Mouse (Mus musculus) CH12.LX (cell line): ENCODE measurements around the gene Irf2. TPM values are rescaled to one million over a fixed set of nuclear protein-coding genes. Genes with fewer than 3 reads are reported as not detected.

Source experiments
- DNase-seq: peaks from one replicate; pipeline ENCODE4 v3.0.0-alpha.2; 2013; ENCODE audit errors: extremely low read depth
- H3K27ac ChIP-seq: 2 replicates; pipeline ENCODE4 v1.5.1; 2012; ENCODE audit warnings: low read depth, mild to moderate bottlenecking, control low read depth, moderate library complexity; ENCODE audit not compliant: insufficient read depth
- H3K27me3 ChIP-seq: replicated peaks from 2 replicates; pipeline ENCODE3; 2012; ENCODE audit warnings: inconsistent platforms
- H3K36me3 ChIP-seq, 2 experiments: replicated peaks in 1 of 2; 2 replicates each; pipeline versions ENCODE3 to v1.6.1; 2012; ENCODE audit warnings: inconsistent platforms in 1 of 2, low read length in 1 of 2, mild to moderate bottlenecking in 1 of 2, mixed read lengths in 1 of 2, moderate library complexity in 1 of 2; ENCODE audit not compliant: control insufficient read depth in 1 of 2, insufficient read depth in 1 of 2
- H3K4me1 ChIP-seq, 2 experiments: 2 replicates each; pipeline ENCODE4 v1.6.1; 2012; ENCODE audit warnings: inconsistent platforms in 1 of 2, moderate library complexity in 1 of 2; ENCODE audit not compliant: insufficient read depth in 2 of 2, control insufficient read depth in 1 of 2
- H3K4me2 ChIP-seq: 2 replicates; pipeline ENCODE4 v1.6.1; 2012; ENCODE audit warnings: low read depth, mild to moderate bottlenecking, control low read depth; ENCODE audit not compliant: poor library complexity, insufficient read depth, severe bottlenecking
- H3K4me3 ChIP-seq, 3 experiments: fragments of 150-350 bp in 1 of 3; sonication (generic) in 1 of 3; replicated peaks in 1 of 3; 2 replicates each; pipeline versions ENCODE3 to v1.5.1; 2011 to 2012; ENCODE audit warnings: low read depth in 2 of 3, low read length in 2 of 3, mild to moderate bottlenecking in 2 of 3, moderate library complexity in 2 of 3, control low read depth in 1 of 3, improper control_type of control experiment in 1 of 3, inconsistent platforms in 1 of 3, mixed read lengths in 1 of 3; ENCODE audit not compliant: poor library complexity in 1 of 3
- H3K79me2 ChIP-seq: replicated peaks from 2 replicates; pipeline ENCODE4 v1.6.1; 2012; ENCODE audit warnings: mild to moderate bottlenecking, moderate library complexity; ENCODE audit not compliant: control insufficient read depth, poor library complexity, insufficient read depth, severe bottlenecking; ENCODE audit errors: extremely low read depth
- H3K9ac ChIP-seq: 2 replicates; pipeline ENCODE4 v1.6.1; 2012; ENCODE audit warnings: low read depth, mild to moderate bottlenecking, control low read depth, moderate library complexity; ENCODE audit not compliant: insufficient read depth
- H3K9me3 ChIP-seq: replicated peaks from 2 replicates; pipeline ENCODE3; 2012; ENCODE audit warnings: low read length, inconsistent platforms, mixed read lengths
- CHD1 ChIP-seq: IDR thresholded peaks from 2 replicates; pipeline ENCODE4 v1.6.1; 2012; ENCODE audit warnings: low read depth, low read length, improper control_type of control experiment, inconsistent platforms
- CHD2 ChIP-seq: IDR thresholded peaks from 2 replicates; pipeline ENCODE4 v1.6.1; 2011; ENCODE audit warnings: low read length, improper control_type of control experiment
- CTCF ChIP-seq, 2 experiments: IDR thresholded peaks in 1 of 2; conservative IDR thresholded peaks in 1 of 2; 2 replicates each; pipeline ENCODE4 v1.5.1; 2011 to 2012; ENCODE audit warnings: low read depth in 2 of 2, low read length in 2 of 2, improper control_type of control experiment in 1 of 2, inconsistent platforms in 1 of 2, mild to moderate bottlenecking in 1 of 2, moderate library complexity in 1 of 2
- EP300 ChIP-seq: IDR thresholded peaks from 2 replicates; pipeline ENCODE4 v1.6.1; 2011; ENCODE audit warnings: low read length, improper control_type of control experiment
- GABPA ChIP-seq: IDR thresholded peaks from 2 replicates; pipeline ENCODE4 v1.6.1; 2012; ENCODE audit warnings: low read depth, low read length, improper control_type of control experiment, inconsistent platforms; ENCODE audit not compliant: insufficient replicate concordance
- HCFC1 ChIP-seq: IDR thresholded peaks from 2 replicates; pipeline ENCODE4 v1.6.1; 2012; ENCODE audit warnings: low read depth, mild to moderate bottlenecking, inconsistent platforms, low read length, improper control_type of control experiment
- IRF4 ChIP-seq: IDR thresholded peaks from 2 replicates; pipeline ENCODE4 v1.6.1; 2014; ENCODE audit warnings: low read depth, mild to moderate bottlenecking, inconsistent platforms, low read length, improper control_type of control experiment
- KAT2A ChIP-seq: IDR thresholded peaks from 2 replicates; pipeline ENCODE4 v1.6.1; 2012; ENCODE audit warnings: low read length, improper control_type of control experiment, inconsistent platforms; ENCODE audit not compliant: insufficient replicate concordance
- MAFK ChIP-seq: IDR thresholded peaks from 2 replicates; pipeline ENCODE4 v1.6.1; 2011; ENCODE audit warnings: low read length, improper control_type of control experiment; ENCODE audit not compliant: insufficient replicate concordance
- MAX ChIP-seq: IDR thresholded peaks from 2 replicates; pipeline ENCODE4 v1.6.1; 2011; ENCODE audit warnings: low read length, improper control_type of control experiment
- MAZ ChIP-seq: IDR thresholded peaks from 2 replicates; pipeline ENCODE4 v1.6.1; 2012; ENCODE audit warnings: low read depth, mild to moderate bottlenecking, inconsistent platforms, low read length, improper control_type of control experiment, moderate library complexity
- MEF2A ChIP-seq: IDR thresholded peaks from 2 replicates; pipeline ENCODE4 v1.6.1; 2014; ENCODE audit warnings: low read depth, mild to moderate bottlenecking, inconsistent platforms, low read length, improper control_type of control experiment, borderline replicate concordance
- MXI1 ChIP-seq: IDR thresholded peaks from 2 replicates; pipeline ENCODE4 v1.6.1; 2011; ENCODE audit warnings: mild to moderate bottlenecking, low read depth, low read length, improper control_type of control experiment
- MYC ChIP-seq: IDR thresholded peaks from 2 replicates; pipeline ENCODE4 v1.6.1; 2011; ENCODE audit warnings: low read depth, mild to moderate bottlenecking, improper control_type of control experiment, low read length
- NRF1 ChIP-seq: IDR thresholded peaks from 2 replicates; pipeline ENCODE4 v1.6.1; 2014; ENCODE audit warnings: low read depth, mild to moderate bottlenecking, inconsistent platforms, low read length, improper control_type of control experiment, moderate library complexity
- PAX5 ChIP-seq: IDR thresholded peaks from 2 replicates; pipeline ENCODE4 v1.6.1; 2012; ENCODE audit warnings: low read length, inconsistent platforms, mixed read lengths
- POLR2A ChIP-seq: IDR thresholded peaks from 2 replicates; pipeline ENCODE4 v1.6.1; 2011; ENCODE audit warnings: low read depth, mild to moderate bottlenecking, improper control_type of control experiment, low read length
- RAD21 ChIP-seq: IDR thresholded peaks from 2 replicates; pipeline ENCODE4 v1.6.1; 2011; ENCODE audit warnings: low read depth, mild to moderate bottlenecking, low read length, improper control_type of control experiment, moderate library complexity
- TCF12 ChIP-seq: IDR thresholded peaks from 2 replicates; pipeline ENCODE4 v1.6.1; 2014; ENCODE audit warnings: low read depth, mild to moderate bottlenecking, inconsistent platforms, low read length, improper control_type of control experiment
- UBTF ChIP-seq: IDR thresholded peaks from 2 replicates; pipeline ENCODE4 v1.6.1; 2012; ENCODE audit warnings: low read depth, mild to moderate bottlenecking, inconsistent platforms, low read length, improper control_type of control experiment, moderate library complexity
- USF1 ChIP-seq: IDR thresholded peaks from 2 replicates; pipeline ENCODE4 v1.6.1; 2014; ENCODE audit warnings: low read depth, mild to moderate bottlenecking, inconsistent platforms, low read length, improper control_type of control experiment
- ZKSCAN1 ChIP-seq: IDR thresholded peaks from 2 replicates; pipeline ENCODE4 v1.6.1; 2012; ENCODE audit warnings: low read depth, inconsistent platforms, low read length, improper control_type of control experiment, borderline replicate concordance
- ZMIZ1 ChIP-seq: IDR thresholded peaks from 2 replicates; pipeline ENCODE4 v1.6.1; 2012; ENCODE audit warnings: low read depth, mild to moderate bottlenecking, inconsistent platforms, low read length, improper control_type of control experiment
- ZNF384 ChIP-seq: IDR thresholded peaks from 2 replicates; pipeline ENCODE4 v1.6.1; 2012; ENCODE audit warnings: low read depth, low read length, improper control_type of control experiment, inconsistent platforms
- dilution Hi-C: fragments of 300-500 bp; cut with MboI; formaldehyde crosslinking; loops from 2 replicates; pipeline ENCODE4 v1.14.3; 2020; ENCODE audit warnings: low sequenced_read_pairs; ENCODE audit not compliant: extremely low pct_unique_long_range_greater_than_20kb, extremely low pct_ligation_motif_present
- in situ Hi-C: fragments of 300-500 bp; cut with MboI; formaldehyde crosslinking; loops from 3 replicates; pipeline ENCODE4 v1.14.3; 2019; ENCODE audit warnings: low sequenced_read_pairs, low pct_ligation_motif_present, low pct_unique_long_range_greater_than_20kb, mixed read lengths
- polyA plus RNA-seq: library from polyadenylated mRNA; unstranded; fragments of >175 nt; gene quantifications from 2 replicates; pipeline ENCODE4 v1.2.1, GENCODE M21; 2012; ENCODE audit warnings: low read depth; ENCODE audit not compliant: insufficient read length
- total RNA-seq, 2 experiments: library from RNA; depleted of rRNA; stranded (reverse); fragments of 300-350 nt in 1 of 2; fragments of >200 nt in 1 of 2; gene quantifications; 2 replicates each; pipeline ENCODE4 v1.2.3; 2012 to 2014

The Irf2 gene
- total and polyA plus RNA-seq, 3 experiments: 7.1 to 37.4 (median 10.2) TPM

GRCm38 (mm10) chr8:46750566-46750965, 11.0 kb downstream of the Irf2 start (continued):
- no peak for TF ChIP-seq USF1
- TF ChIP-seq CTCF (conservative IDR thresholded peaks at IDR 0.05 in 1 of 2, IDR thresholded peaks at IDR 0.05 in 1 of 2; ENCODE audit: low read depth in 2 of 2, low read length in 2 of 2): no peak
- no peak for TF ChIP-seq MXI1
- TF ChIP-seq, all 38 proteins: peak for 0

GRCm38 (mm10) chr8:46751151-46751550, 11.6 kb downstream of the Irf2 start:
- dilution Hi-C loops: no loop called here
- peaks cover 0 to 49% of the 10 kb centered on the region in 2 experiments for H3K36me3 ChIP-seq

GRCm38 (mm10) chr8:46752986-46753385, 13.5 kb downstream of the Irf2 start:
- TF ChIP-seq MEF2A (no peak), POLR2A (no peak), MXI1 (no peak), CTCF (conservative IDR thresholded peaks at IDR 0.05 in 1 of 2, IDR thresholded peaks at IDR 0.05 in 1 of 2; ENCODE audit: low read depth in 2 of 2, low read length in 2 of 2) (no peak), TCF12 (no peak), IRF4 (no peak), HCFC1 (no peak), EP300 (no peak), CHD2 (no peak), PAX5 (no peak), MAZ (no peak), KAT2A (no peak), MYC (no peak), ZKSCAN1 (no peak), ZNF384 (no peak), UBTF (no peak), ZMIZ1 (no peak), USF1 (no peak), RAD21 (no peak)
- Histone ChIP-seq H3K36me3 (peaks cover 1 to 50% of the 10 kb centered on the region in 2 experiments), H3K79me2 (peaks cover 78% of the 10 kb centered on the region), H3K27me3 (no peaks in the 10 kb centered on the region), H3K9me3 (no peaks in the 10 kb centered on the region), H3K27ac (no peak overlapping the region), H3K4me3 (no peak overlapping the region), H3K4me2 (no peak overlapping the region), H3K9ac (no peak overlapping the region), H3K4me1 (peaks cover 9 to 58% of the 10 kb centered on the region in 2 experiments)
- in situ Hi-C loops (no loop called here), dilution Hi-C loops (no loop called here)
- no peak for DNase-seq

More at GRCm38 (mm10) chr8:46751151-46751550, 11.6 kb downstream of the Irf2 start:
- no peaks in the 10 kb centered on the region for H3K9me3 ChIP-seq
- TF ChIP-seq CHD2: no peak
- TF ChIP-seq CHD1: no peak
- TF ChIP-seq MYC: no peak
- no peak for TF ChIP-seq NRF1
- no peak for TF ChIP-seq GABPA
- TF ChIP-seq ZMIZ1: no peak
- no peak for TF ChIP-seq RAD21
- TF ChIP-seq MAFK: no peak
- TF ChIP-seq MAX: no peak
- no peak for TF ChIP-seq USF1
- TF ChIP-seq, all 38 proteins: peak for 0
- Histone ChIP-seq H3K27ac (no peak overlapping the region), H3K4me2 (no peak overlapping the region), H3K4me3 (no peak overlapping the region), H3K9ac (no peak overlapping the region), H3K4me1 (peaks cover 13 to 73% of the 10 kb centered on the region in 2 experiments), H3K79me2 (peaks cover 81% of the 10 kb centered on the region), H3K27me3 (no peaks in the 10 kb centered on the region)
- in situ Hi-C loops: no loop called here
- no peak for DNase-seq
